Mouse (Mus musculus) midbrain, embryonic 12.5 days (tissue): Measurements from ENCODE around the gene Slamf8. TPM values are rescaled to one million over a fixed set of nuclear protein-coding genes. Genes with fewer than 3 reads are reported as not detected.

Experiments
- ATAC-seq: fragments of 200-750 bp; cut with Nextera tagmentation; 2 replicates; pipeline ENCODE4 v1.8.0; 2017; ENCODE audit warnings: low read depth, moderate TSS enrichment, moderate library complexity; ENCODE audit not compliant: low FRiP score
- H3K27ac ChIP-seq: fragments of 300-500 bp; sonication (generic); replicated peaks from 2 replicates; pipeline ENCODE4 v1.5.1; 2016; ENCODE audit warnings: mild to moderate bottlenecking
- H3K27me3 ChIP-seq: fragments of 300-500 bp; sonication (generic); 2 replicates; pipeline ENCODE4 v1.6.1; 2016; ENCODE audit warnings: mild to moderate bottlenecking
- H3K36me3 ChIP-seq: fragments of 300-500 bp; sonication (generic); 2 replicates; pipeline ENCODE4 v1.6.1; 2016
- H3K4me1 ChIP-seq: fragments of 300-500 bp; sonication (generic); 2 replicates; pipeline ENCODE4 v1.6.1; 2016
- H3K4me2 ChIP-seq: fragments of 300-500 bp; sonication (generic); replicated peaks from 2 replicates; pipeline ENCODE4 v1.6.1; 2016; ENCODE audit warnings: mild to moderate bottlenecking, moderate library complexity
- H3K4me3 ChIP-seq: fragments of 300-500 bp; sonication (generic); 2 replicates; pipeline ENCODE4 v1.5.1; 2016; ENCODE audit warnings: mild to moderate bottlenecking
- H3K9ac ChIP-seq: fragments of 300-500 bp; sonication (generic); replicated peaks from 2 replicates; pipeline ENCODE4 v1.6.1; 2016; ENCODE audit warnings: mild to moderate bottlenecking, moderate library complexity
- H3K9me3 ChIP-seq: fragments of 300-500 bp; sonication (generic); 2 replicates; pipeline ENCODE4 v1.6.1; 2016; ENCODE audit warnings: mild to moderate bottlenecking
- WGBS: fragments of 180-500 bp; shearing (Covaris S2); methylation state at CpG from one replicate; pipeline ENCODE4 v1.1.7; 2016; 5-methylcytosine and 5-hydroxymethylcytosine counted together
- polyA plus RNA-seq: library from polyadenylated mRNA; unstranded; fragments of >200 nt; fragmentation: Nextera tagmentation; extraction: Ambion mirVana; gene quantifications from 2 replicates; pipeline ENCODE4 v1.2.1, GENCODE M21; 2016

The Slamf8 gene
- polyA plus RNA-seq: not detected in 2 replicates

DNA sequence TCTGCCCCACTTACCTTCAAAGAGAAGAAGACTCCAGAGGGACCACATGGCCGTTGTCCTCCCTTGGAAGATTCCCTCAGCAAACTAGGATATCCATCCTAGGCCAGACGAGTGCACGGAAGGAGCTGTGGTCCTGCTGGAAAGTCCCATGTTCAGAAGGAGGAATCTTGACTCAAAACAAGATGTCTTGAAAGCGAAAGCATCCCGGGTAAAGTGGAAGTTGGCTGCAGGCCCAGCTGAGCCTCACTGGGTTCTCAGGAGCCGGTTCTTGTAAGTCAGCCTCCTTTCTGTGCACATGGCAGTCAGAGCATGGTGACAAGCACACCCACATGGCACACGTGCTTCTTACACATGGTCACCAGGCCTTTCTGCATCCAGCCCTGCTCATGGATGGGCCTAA lies at the start of gene Slamf8:
TSS of gene Slamf8 (minus strand) at position 184 of the 400 bp plus-strand sequence.
- no peak for ATAC-seq
- WGBS: 89% methylated on average over 7 of the region's 7 CpGs
- Histone ChIP-seq H3K4me1 (peaks cover 11% of the 10 kb centered on the region), H3K27me3 (peaks cover under 1% of the 10 kb centered on the region; the same call in 1 of the 2 replicates), H3K9ac (no peak within 1 kb of the TSS), H3K27ac (no peak within 1 kb of the TSS), H3K4me2 (no peak within 1 kb of the TSS), H3K4me3 (no peak within 1 kb of the TSS), H3K36me3 (no peaks in the 10 kb centered on the region), H3K9me3 (no peaks in the 10 kb centered on the region)

DNA sequence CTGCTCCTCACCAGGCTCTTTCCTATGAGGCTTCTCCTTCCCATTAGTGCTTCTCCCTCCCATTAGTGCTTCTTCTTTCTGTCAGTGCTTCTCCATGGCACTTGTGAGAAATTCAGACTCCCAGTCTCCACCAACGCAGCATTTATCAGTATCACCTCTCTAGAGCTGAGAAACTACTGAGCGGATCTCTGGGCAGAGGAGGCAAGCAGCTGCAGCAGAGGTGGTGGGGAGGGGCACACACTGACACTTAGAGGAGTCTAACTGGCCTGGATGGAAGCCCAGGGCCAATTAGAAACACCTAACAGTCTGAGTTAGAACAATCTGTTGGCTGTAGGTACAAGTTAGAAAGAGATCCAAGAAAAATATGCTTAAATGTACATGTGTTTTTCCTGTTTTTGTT lies 48.4 kb upstream of the Slamf8 start:
- H3K9ac ChIP-seq: no peak overlapping the region
- no peak for ATAC-seq
- 61% methylated on average over 2 of the region's 2 CpGs for WGBS

DNA sequence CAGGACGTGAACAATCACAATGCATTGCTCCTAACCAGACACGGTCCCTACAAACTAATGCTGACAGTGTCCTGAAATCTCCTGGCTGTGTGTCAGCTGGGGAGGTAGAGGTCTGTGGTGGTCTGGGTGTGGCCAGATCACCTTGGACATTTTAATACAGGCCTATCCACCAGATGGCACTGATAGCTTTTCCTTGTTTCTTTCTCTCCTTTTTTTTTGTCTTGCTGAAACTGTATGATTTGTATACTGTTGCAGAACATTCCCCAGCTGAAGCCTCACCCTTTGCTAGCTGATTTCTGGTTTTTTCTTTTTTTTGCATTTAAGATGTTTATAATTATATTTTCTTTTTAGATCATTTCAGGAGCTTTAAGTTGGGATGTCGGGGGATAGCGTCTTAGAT lies 47.4 kb upstream of the Slamf8 start:
- 82% methylated on average over 4 of the region's 4 CpGs for WGBS
- H3K4me2 ChIP-seq: no peak overlapping the region
- ATAC-seq: no peak
- H3K4me3 ChIP-seq: no peak overlapping the region
- H3K4me1 ChIP-seq: no peaks in the 10 kb centered on the region
- H3K27me3 ChIP-seq: no peaks in the 10 kb centered on the region
- no peaks in the 10 kb centered on the region for H3K36me3 ChIP-seq
- no peaks in the 10 kb centered on the region for H3K9me3 ChIP-seq
- no peak overlapping the region for H3K27ac ChIP-seq
- no peak overlapping the region for H3K9ac ChIP-seq

More for the DNA sequence above, 48.4 kb upstream of the Slamf8 start:
- H3K27ac ChIP-seq: no peak overlapping the region
- no peaks in the 10 kb centered on the region for H3K4me1 ChIP-seq
- no peak overlapping the region for H3K4me2 ChIP-seq
- H3K27me3 ChIP-seq: no peaks in the 10 kb centered on the region
- no peaks in the 10 kb centered on the region for H3K36me3 ChIP-seq
- H3K4me3 ChIP-seq: no peak overlapping the region
- no peaks in the 10 kb centered on the region for H3K9me3 ChIP-seq

DNA sequence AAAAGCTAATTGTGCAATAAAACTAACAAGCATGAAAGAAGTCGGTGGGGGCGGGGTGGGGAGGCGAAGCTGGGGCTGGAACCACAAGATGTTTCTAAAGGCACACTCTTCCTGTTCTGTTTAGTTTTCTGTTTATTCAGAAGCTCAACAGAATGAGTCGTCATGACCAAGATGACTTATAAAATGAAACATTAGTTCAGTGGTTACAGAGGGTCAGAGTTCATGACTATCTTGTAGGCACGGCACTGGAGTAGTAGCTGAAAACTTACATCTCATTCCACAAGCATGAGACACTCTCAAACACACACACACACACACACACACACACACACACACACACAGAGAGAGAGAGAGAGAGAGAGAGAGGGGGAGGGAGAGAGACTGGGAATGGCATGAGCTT lies 45.9 kb upstream of the Slamf8 start:
- over 99% methylated on average over 5 of the region's 5 CpGs for WGBS
- no peak overlapping the region for H3K4me2 ChIP-seq
- no peak overlapping the region for H3K4me3 ChIP-seq
- no peak overlapping the region for H3K27ac ChIP-seq
- no peaks in the 10 kb centered on the region for H3K4me1 ChIP-seq
- ATAC-seq: no peak
- no peaks in the 10 kb centered on the region for H3K9me3 ChIP-seq
- H3K36me3 ChIP-seq: no peaks in the 10 kb centered on the region
- H3K27me3 ChIP-seq: no peaks in the 10 kb centered on the region
- no peak overlapping the region for H3K9ac ChIP-seq

DNA sequence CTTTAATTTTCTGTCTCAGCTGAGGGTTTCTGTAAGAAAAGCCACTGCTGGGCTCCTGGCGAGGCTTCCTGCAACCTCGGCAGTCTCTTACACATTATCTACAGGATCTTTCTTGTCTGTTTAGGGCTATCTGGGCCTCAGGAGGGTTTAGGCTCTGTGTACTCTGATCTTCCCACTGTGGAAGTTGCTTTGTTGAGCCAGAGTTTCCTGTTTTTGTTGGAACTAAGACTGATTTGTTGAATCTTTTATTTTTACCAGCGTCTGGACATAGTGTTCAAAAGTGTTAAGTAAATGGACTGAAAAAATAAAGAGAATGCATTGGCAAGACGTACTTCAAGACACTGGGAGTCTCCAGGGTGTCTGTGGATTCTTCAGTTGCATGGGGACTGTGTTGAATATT lies 44.9 kb upstream of the Slamf8 start:
- no peaks in the 10 kb centered on the region for H3K27me3 ChIP-seq
- no peak overlapping the region for H3K9ac ChIP-seq
- H3K36me3 ChIP-seq: no peaks in the 10 kb centered on the region
- no peak overlapping the region for H3K4me3 ChIP-seq
- WGBS: 74% methylated on average over 4 of the region's 4 CpGs
- no peaks in the 10 kb centered on the region for H3K9me3 ChIP-seq
- no peak overlapping the region for H3K4me2 ChIP-seq
- no peak for ATAC-seq
- no peak overlapping the region for H3K27ac ChIP-seq
- no peaks in the 10 kb centered on the region for H3K4me1 ChIP-seq

DNA sequence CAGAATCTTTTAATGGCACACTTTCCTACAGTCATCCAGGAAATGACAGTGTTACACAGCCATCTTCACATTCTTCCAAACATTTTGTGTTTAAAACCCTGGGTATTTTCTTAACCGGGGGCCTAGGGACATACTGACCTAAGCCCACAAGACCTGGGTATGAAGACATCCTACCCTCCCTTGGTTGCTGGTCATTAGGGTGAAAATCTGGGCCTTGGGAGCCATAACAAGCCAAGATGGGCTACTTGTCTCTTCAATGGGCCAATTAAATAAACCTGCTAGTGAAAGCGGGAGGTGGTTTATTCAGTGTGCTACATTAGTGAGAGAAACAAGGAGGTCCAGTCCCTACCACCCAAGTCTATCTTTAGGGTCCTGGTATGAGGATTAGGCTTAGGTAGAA lies 43.8 kb upstream of the Slamf8 start:
- Histone ChIP-seq H3K27ac (no peak overlapping the region), H3K4me2 (no peak overlapping the region), H3K4me1 (no peaks in the 10 kb centered on the region), H3K4me3 (no peak overlapping the region), H3K9ac (no peak overlapping the region), H3K9me3 (no peaks in the 10 kb centered on the region), H3K36me3 (no peaks in the 10 kb centered on the region), H3K27me3 (no peaks in the 10 kb centered on the region; the same call in 1 of the 2 replicates)
- no peak for ATAC-seq
- 89% methylated on average over 2 of the region's 2 CpGs for WGBS

DNA sequence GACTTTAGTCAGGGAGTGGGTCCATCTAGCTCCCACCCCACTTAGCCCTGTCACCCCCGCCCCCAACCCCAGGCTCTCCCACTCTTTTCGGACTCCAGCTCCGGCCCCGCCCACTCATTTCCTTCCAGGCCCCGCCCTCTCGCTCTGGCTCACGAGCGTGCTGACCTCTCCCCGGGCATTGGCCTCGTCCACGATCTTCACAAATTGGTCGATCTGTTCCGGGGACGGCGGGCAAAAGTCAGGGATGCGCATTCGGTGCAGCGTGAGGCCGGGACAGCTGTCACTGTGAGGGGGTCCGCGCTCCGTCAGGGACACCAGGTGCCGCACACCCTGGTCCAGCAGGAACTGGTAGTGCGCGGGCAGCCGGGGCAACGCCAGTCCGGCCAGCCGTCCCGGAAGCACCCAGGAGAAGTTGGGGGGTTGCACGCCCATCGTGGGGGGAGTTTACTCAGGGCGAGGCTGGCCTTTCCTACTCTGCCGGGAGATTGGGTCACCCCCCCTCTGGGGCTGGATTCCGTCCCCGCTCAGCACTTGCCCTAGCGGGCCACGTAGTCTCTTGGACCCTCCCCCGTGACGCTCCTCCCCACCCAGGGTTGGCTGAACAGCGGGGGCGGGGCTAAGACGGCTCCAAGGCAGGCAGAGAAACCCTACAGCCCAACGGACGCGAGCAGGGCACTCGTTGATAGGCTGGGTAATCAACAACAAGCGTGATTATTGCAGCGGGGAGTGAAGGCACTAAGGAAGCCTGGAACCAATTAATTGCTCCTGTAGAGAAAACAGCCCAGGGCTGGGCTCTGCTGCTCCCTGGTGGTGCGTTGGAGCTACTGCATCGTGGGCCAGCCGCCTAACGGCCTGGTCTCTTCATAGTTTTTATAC lies 42.3 kb upstream of the Slamf8 start, which contains the start of gene Dusp23:
TSS of gene Dusp23 (minus strand) at position 512 of the 876 bp plus-strand sequence.
- ATAC-seq: peak; percentile 98
- WGBS: under 1% methylated on average over 49 of the region's 53 CpGs
- H3K27me3 ChIP-seq: no peaks in the 10 kb centered on the region; the same call in 1 of the 2 replicates

DNA sequence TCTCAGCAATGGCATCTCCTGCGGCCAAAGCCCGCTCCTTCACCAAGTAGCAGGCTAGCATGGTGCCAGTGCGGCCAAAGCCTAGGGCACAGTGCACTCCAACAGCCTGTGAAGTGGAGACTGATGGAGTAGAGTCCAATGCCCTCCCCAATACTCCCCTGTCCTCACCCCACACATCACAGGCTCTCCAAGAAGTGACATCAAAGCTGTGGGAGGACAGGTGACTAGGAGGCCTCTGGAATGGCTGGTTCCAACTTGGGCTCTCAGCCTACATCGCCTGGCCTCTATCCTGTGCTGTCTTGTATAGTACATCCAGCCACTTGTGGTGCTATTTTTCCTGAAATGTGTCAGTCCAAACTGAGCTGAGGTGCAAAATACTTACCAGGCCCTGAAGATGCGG lies 41.4 kb upstream of the Slamf8 start:
- 83% methylated on average over 5 of the region's 5 CpGs for WGBS
- no peak overlapping the region for H3K9ac ChIP-seq
- H3K4me3 ChIP-seq: no peak overlapping the region
- H3K27ac ChIP-seq: no peak overlapping the region
- H3K27me3 ChIP-seq: no peaks in the 10 kb centered on the region; the same call in 1 of the 2 replicates
- H3K36me3 ChIP-seq: no peaks in the 10 kb centered on the region
- ATAC-seq: no peak
- no peaks in the 10 kb centered on the region for H3K4me1 ChIP-seq
- no peaks in the 10 kb centered on the region for H3K9me3 ChIP-seq
- H3K4me2 ChIP-seq: no peak overlapping the region

More for the DNA sequence above, 42.3 kb upstream of the Slamf8 start, which contains the start of gene Dusp23:
- no peaks in the 10 kb centered on the region for H3K9me3 ChIP-seq
- H3K27ac ChIP-seq: peak within 1 kb of the TSS; percentile 62
- H3K4me3 ChIP-seq: peak within 1 kb of the TSS; percentile 66
- H3K4me1 ChIP-seq: no peaks in the 10 kb centered on the region
- H3K36me3 ChIP-seq: no peaks in the 10 kb centered on the region
- peak within 1 kb of the TSS; percentile 64 for H3K4me2 ChIP-seq
- peak within 1 kb of the TSS; percentile 54 for H3K9ac ChIP-seq

DNA sequence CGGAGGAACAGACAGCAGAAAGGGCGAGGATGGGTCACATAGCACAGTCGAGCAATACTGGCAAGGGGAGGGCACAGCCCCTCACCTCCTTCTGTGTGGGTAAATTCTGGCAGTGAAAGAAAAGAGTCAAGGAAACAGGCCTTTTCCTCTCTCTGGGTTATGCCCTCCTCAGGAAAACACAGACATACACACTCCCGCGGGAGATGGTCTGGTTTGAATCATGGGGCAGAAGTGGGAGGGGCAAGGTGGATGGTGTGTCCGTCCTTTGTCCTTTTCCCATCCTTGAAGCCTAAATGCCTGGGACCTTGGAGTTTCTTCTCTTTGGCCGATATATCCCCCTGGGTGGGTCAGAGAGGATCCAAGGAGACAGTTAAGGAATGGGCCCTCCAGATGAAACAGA lies 39.5 kb upstream of the Slamf8 start:
- Histone ChIP-seq H3K4me2 (no peak overlapping the region), H3K4me1 (no peaks in the 10 kb centered on the region), H3K9me3 (no peaks in the 10 kb centered on the region), H3K9ac (no peak overlapping the region), H3K4me3 (no peak overlapping the region), H3K27me3 (no peaks in the 10 kb centered on the region; the same call in 1 of the 2 replicates), H3K36me3 (no peaks in the 10 kb centered on the region), H3K27ac (no peak overlapping the region)
- WGBS: 79% methylated on average over 7 of the region's 7 CpGs
- no peak for ATAC-seq

DNA sequence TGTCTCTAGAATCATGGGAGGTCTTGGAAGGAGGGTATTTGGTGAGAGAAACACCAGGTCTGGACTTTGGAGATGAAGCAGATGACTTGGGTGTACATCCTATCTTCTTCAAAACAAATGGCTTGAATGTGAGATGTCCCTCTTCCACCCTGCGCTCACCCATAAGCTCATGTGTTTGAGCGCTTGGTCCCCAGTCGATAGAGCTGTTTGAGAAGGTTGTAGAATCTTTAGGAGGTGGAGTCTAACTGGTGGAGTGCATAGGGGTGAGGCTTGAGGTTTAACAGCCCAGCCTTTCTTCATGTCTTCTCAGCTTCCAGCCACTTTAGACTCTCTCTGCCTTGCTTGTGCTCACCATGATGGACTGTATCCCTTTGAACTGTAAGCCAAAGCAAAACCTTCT lies 35.9 kb upstream of the Slamf8 start:
- H3K4me2 ChIP-seq: no peak overlapping the region
- ATAC-seq: no peak
- WGBS: 92% methylated on average over 3 of the region's 3 CpGs

DNA sequence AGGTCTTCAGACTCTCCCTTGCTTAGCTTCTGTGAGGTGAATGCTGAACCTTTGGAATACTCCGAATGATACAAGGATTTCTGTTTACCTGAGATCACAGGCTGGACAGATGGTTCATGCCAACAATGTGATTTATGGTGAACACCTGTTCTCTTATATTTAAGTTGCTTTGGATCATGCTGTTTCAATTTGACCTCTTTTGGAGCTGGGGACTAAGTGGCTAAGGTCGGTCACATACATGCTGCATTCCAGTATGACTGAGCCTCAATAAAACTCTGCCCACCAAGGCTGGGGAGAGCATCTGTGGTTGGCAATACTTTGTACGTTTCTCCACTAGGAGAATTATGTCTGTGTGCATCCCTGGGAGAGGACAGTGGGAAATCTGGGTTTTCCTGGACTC lies 33.7 kb upstream of the Slamf8 start:
- Histone ChIP-seq H3K9ac (no peak overlapping the region), H3K36me3 (no peaks in the 10 kb centered on the region), H3K27me3 (no peaks in the 10 kb centered on the region), H3K4me3 (no peak overlapping the region), H3K4me1 (no peaks in the 10 kb centered on the region), H3K27ac (no peak overlapping the region), H3K9me3 (no peaks in the 10 kb centered on the region), H3K4me2 (no peak overlapping the region)
- 79% methylated on average over 3 of the region's 3 CpGs for WGBS
- ATAC-seq: no peak

More for the DNA sequence above, 35.9 kb upstream of the Slamf8 start:
- H3K9me3 ChIP-seq: no peaks in the 10 kb centered on the region
- no peak overlapping the region for H3K4me3 ChIP-seq
- no peak overlapping the region for H3K27ac ChIP-seq
- no peaks in the 10 kb centered on the region for H3K4me1 ChIP-seq
- H3K36me3 ChIP-seq: no peaks in the 10 kb centered on the region
- no peaks in the 10 kb centered on the region; the same call in 1 of the 2 replicates for H3K27me3 ChIP-seq
- no peak overlapping the region for H3K9ac ChIP-seq

DNA sequence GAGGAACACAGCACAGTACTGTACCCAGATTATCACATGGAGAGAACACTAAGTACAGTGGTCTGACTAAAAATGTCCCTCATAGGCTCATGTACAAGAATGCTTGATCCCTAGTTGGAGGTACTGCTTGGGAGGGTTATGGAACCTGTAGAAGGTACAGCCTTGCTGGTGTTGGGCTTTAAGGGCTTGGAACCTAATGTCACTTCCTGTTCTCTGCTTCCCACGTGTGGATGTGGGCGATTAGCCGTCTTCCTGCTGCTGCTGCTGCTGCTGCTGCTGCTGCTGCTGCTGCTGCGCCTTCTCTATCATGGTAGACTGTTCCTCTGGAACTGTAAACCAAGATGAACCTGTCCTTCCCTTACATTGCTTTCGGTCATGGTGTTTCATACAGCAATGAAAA lies 33.2 kb upstream of the Slamf8 start:
- Histone ChIP-seq H3K36me3 (no peaks in the 10 kb centered on the region), H3K9me3 (no peaks in the 10 kb centered on the region), H3K4me2 (no peak overlapping the region), H3K4me3 (no peak overlapping the region), H3K9ac (no peak overlapping the region), H3K27ac (no peak overlapping the region), H3K4me1 (no peaks in the 10 kb centered on the region), H3K27me3 (no peaks in the 10 kb centered on the region)
- ATAC-seq: no peak
- WGBS: 75% methylated on average over 5 of the region's 5 CpGs
